Mouse (Mus musculus) embryonic fibroblast, embryonic 13.5 days (primary cell): ENCODE measurements around the gene Cryba4.

Experiments used
- CTCF ChIP-seq: IDR thresholded peaks from 2 replicates; pipeline ENCODE4 v1.5.1; 2011; ENCODE audit warnings: mild to moderate bottlenecking, control low read depth, low read length, moderate library complexity, borderline replicate concordance; ENCODE audit not compliant: insufficient read depth
- POLR2A ChIP-seq: IDR thresholded peaks from 2 replicates; pipeline ENCODE4 v1.6.1; 2011; ENCODE audit warnings: low read depth, mild to moderate bottlenecking, control low read depth, low read length, moderate library complexity

DNA sequence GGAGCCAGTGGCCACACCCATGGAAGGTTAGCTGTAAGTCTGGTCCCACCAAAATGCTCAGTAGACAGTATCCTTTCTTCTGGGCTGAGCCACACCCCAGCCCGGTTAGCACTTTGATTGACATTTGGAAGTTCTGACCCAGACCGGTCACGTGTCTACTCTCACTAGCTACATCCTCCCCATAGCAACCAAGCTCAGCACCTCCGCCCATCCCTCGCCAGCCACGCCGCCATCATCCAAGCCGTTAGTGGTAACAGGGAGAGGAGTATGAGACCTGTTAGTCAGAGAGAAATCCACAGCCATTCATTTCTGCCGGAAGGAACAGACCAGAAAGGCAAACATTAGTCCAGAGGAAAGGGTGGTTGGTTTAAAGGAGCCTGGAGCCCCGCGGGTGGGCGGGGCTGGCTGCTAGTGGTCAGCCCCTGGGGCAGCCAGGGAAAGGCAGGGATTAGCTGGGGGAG lies 37.0 kb downstream of the Cryba4 start:
- TF ChIP-seq CTCF = no peak
- TF ChIP-seq POLR2A = no peak
